Mouse (Mus musculus): ENCODE measurements around the gene Cdv3.

The Cdv3 gene

GRCm38 (mm10) chr9:103365290-103366247 is at the start of gene Cdv3:
TSS of gene Cdv3 (minus strand) at chr9:103365840.
- peak; percentile 100 for DNase-seq (ENCODE audit: low spot score in 2 of 2)

DNA sequence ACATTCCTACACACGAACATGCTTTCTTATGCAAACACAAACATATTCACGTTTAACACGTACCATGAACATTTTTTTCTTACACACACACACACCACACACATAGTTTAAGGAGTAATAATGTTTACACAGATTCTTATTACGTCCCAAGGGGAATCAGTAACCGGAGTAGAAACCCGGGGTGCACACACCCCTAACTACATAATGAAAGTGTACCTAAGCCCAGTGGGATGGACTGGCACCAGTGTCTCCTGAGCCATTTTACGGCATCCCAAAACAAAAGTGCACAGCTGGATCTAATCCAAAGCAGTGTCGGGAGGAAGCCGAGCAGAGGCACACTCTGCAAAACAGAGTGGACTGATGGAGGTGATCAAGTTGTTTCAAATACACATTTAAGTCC is 47.8 kb upstream of the Cdv3 start:
- no peak for DNase-seq (ENCODE audit: low spot score in 2 of 2)

GRCm38 (mm10) chr9:103409119-103409518 is 43.5 kb upstream of the Cdv3 start:
- no peak for DNase-seq (ENCODE audit: low spot score in 2 of 2)

DNA sequence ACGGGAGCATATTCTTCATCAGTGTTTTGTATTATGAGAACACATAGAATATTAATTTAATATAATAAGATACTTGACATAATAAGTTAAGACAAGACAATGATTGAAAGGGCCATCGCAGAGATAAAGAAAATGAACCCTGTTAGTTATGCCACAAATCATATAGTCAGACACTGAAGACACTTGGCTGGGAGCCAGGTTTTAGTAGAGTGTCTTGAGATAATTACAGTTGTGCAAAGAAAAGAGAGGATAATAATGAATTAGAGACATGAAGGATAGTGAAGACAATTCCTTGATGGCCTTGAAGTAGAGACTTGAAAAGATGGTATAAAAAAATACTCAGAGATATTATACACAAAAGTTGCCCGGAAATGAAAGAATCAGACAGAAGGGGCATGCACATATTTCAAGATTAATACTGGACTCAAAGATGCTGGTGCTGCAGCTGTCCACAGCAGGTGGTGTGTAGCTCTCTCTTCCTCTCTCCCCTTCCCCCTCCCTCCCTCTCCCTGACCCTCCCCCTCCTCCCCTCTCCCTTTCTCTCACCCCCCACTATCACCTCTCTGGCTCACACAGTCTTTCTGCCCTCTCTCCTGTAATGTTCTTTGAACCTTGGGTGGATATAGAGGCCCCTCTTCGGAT is 42.6 kb upstream of the Cdv3 start:
- no peak for DNase-seq (ENCODE audit: low spot score in 2 of 2)

- DNase-seq (ENCODE audit: low spot score in 2 of 2), result no peak
Observed at GRCm38 (mm10) chr9:103403331-103403973, 37.8 kb upstream of the Cdv3 start.

GRCm38 (mm10) chr9:103398509-103399157 is 33.0 kb upstream of the Cdv3 start:
- DNase-seq (ENCODE audit: low spot score in 2 of 2), result no peak

DNA sequence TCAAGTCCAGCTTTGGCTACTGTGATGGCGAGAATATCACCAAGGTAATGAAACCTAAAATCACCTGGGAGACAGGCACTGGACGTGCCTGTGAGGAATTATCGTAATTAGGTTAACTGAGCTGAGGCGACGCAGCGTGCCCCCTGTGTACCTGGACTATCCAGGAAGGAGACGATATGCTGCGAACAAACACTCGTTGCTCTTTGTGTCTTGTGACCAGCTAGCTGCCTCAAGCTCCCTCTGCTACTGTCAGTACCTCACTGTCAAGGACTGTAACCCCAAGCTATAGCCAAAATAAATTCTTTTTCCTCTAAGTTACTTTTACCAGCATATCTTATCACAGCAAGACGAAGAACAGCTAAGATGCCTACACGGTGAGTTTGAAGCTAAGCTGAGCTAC is 27.6 kb upstream of the Cdv3 start:
- no peak for DNase-seq (ENCODE audit: low spot score in 2 of 2)

GRCm38 (mm10) chr9:103391796-103392372 is 26.2 kb upstream of the Cdv3 start:
- no peak for DNase-seq (ENCODE audit: low spot score in 2 of 2)

DNA sequence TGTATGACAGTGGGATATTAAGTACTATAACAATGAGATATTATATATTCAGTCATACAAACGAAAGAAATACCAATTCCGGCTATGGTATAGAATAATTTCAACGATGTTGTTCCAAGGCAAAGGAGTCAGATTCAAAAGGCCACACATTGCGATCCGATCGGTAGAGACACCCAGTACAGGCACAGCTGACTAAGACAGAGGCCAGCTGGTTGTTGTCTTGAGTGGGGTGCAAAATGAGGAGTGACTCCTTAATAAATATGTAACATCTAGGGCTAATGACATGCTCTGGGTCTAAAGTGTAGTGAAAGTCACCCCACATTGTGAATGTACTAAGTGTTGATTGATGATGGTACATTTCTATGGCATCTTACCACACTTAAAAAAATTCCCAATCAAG is 23.6 kb upstream of the Cdv3 start:
- no peak for DNase-seq (ENCODE audit: low spot score in 2 of 2)

GRCm38 (mm10) chr9:103387011-103387653 is 21.5 kb upstream of the Cdv3 start:
- no peak for DNase-seq (ENCODE audit: low spot score in 2 of 2)

DNA sequence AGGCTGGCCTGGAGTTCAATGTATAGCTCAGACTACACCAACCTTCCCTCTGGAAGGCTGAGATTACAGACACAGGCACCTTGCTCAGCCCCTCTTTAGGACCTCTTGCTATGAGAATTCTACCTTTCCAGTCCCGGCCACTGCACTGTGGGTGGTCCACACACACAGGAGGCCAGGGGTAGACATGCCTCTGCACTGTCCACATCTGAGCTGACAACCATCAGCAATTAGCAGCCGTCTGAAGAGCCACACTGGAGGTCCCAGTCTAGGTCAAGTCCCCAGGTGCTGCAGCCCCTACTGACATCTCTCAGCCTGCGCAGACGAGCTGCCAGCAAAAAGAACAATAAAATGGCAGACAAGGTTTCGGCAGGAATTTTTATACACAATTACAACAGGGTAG is 20.9 kb upstream of the Cdv3 start:
- no peak for DNase-seq (ENCODE audit: low spot score in 2 of 2)

DNA sequence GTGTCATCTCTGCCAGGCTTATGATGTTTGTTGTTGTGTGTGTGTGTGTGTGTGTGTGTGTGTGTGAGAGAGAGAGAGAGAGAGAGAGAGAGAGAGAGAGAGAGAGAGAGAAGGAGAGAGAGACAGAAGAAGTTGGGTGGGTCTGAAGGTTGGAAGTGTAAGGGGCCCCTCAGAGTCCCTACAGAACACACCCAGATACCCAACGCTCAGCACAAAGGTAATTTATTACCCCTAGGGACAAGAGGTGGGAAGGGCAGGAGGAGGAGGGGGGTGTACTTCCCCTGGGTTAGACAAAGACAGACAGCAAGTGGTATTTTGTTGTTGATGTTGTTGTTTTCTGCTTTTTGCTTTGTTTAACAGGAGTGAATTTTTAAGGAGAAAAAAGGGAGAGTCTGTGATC is 20.0 kb upstream of the Cdv3 start:
- DNase-seq (ENCODE audit: low spot score in 2 of 2), result no peak

DNA sequence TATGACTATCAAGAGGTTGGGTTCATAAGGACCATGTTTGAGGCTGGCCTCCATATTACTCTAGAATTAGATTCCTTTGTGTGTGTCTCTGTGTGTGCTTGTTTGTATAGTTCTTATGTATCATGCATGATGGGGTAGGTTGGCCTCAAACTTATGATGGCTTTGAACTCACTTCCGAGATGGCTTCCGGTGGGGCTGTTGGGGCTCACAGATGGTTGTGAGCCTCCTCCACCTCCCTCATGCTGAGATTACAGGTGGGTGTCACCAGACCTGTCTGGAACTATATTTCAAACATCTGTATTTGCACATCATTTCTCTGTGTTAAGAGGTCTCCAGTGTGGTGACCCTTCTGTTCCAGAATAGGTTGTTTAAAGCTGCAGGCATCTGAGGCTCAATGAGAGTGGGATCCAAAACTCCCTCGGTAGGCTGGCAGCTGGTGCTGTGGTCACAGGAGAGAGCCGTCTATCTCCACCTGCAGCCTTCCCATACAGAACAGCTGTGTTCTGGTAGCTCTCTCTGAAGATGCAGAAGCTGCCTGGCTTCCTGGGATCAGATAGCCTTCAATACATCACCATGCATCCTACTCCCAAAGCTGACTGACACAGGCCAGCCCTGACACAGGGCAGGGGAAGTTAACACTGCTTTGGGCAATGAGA is 18.6 kb upstream of the Cdv3 start:
- no peak for DNase-seq (ENCODE audit: low spot score in 2 of 2)

DNA sequence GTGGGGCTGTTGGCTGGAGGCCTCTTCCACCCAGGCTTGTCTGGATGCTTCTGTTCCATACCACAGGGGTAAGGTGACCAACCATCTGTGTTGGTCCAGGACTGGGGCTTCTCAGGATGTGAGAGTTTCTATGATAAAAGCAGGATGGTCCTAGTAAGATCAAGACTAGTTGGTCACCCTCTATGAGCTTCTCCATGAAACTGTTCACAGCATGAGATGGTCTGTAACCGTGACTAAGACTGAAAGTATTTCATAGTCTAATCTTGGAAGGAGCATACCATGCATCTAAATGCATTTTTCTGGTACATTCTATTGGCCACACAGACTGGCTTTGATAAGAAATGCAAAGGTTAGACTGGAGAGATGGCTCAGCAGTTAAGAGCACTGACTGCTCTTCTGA is 17.9 kb upstream of the Cdv3 start:
- DNase-seq (ENCODE audit: low spot score in 2 of 2), result no peak

DNA sequence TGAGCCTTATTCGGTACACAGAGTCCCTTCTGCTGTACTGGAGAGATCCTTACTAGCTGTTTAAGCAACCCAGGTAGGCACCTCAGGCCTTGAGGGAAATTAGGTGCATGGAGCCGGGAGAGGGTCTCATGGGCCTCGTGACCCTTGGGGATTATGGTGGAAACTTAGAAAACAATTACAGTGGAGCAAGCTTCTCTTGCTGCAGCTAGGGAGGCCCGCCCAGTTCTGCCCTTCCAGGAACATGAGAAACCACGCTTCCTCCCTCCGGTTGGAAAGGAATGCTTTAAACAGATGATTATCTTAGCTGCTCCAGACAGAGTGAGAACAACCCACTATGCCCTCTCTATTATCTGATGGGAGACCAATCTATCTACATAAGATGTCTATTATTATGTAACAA is 17.3 kb upstream of the Cdv3 start:
- DNase-seq (ENCODE audit: low spot score in 2 of 2), result no peak

- no peak for DNase-seq (ENCODE audit: low spot score in 2 of 2)
Observed at GRCm38 (mm10) chr9:103380566-103380965, 14.9 kb upstream of the Cdv3 start.

- DNase-seq (ENCODE audit: low spot score in 2 of 2), result no peak
Observed at GRCm38 (mm10) chr9:103379199-103379598, 13.6 kb upstream of the Cdv3 start.

- no peak for DNase-seq (ENCODE audit: low spot score in 2 of 2)
Observed at GRCm38 (mm10) chr9:103378686-103379085, 13.0 kb upstream of the Cdv3 start.

GRCm38 (mm10) chr9:103376346-103377320 is 11.0 kb upstream of the Cdv3 start:
- no peak for DNase-seq (ENCODE audit: low spot score in 2 of 2)

Measured in spleen, postnatal 36 days (tissue).